Mouse (Mus musculus) forebrain, embryonic 15.5 days (tissue): ENCODE data around the gene Selenon. TPM values are rescaled to one million over a fixed set of nuclear protein-coding genes. Genes with fewer than 3 reads are reported as not detected.
A peak's percentile ranks its signal among the peaks of the same experiment; 100 is the strongest.

Experiments used
- ATAC-seq: fragments of 200-750 bp; cut with Nextera tagmentation; replicated peaks from 2 replicates; pipeline ENCODE4 v1.8.0; 2017; ENCODE audit warnings: mild to moderate bottlenecking, moderate TSS enrichment, moderate library complexity
- H3K27ac ChIP-seq: fragments of 300-500 bp; sonication (generic); replicated peaks from 2 replicates; pipeline ENCODE4 v1.5.1; 2015; ENCODE audit warnings: mild to moderate bottlenecking, inconsistent platforms
- H3K27me3 ChIP-seq: fragments of 300-500 bp; sonication (generic); 2 replicates; pipeline ENCODE4 v1.6.1; 2015; ENCODE audit warnings: inconsistent platforms
- H3K36me3 ChIP-seq: fragments of 300-500 bp; sonication (generic); 2 replicates; pipeline ENCODE4 v1.6.1; 2015; ENCODE audit warnings: mild to moderate bottlenecking, inconsistent platforms
- H3K4me1 ChIP-seq: fragments of 300-500 bp; sonication (generic); 2 replicates; pipeline ENCODE4 v1.6.1; 2015; ENCODE audit warnings: inconsistent platforms
- H3K4me2 ChIP-seq: fragments of 300-500 bp; sonication (generic); replicated peaks from 2 replicates; pipeline ENCODE4 v1.6.1; 2015; ENCODE audit warnings: mild to moderate bottlenecking, inconsistent platforms
- H3K4me3 ChIP-seq: fragments of 300-500 bp; sonication (generic); 2 replicates; pipeline ENCODE4 v1.5.1; 2015; ENCODE audit warnings: mild to moderate bottlenecking, inconsistent platforms
- H3K9ac ChIP-seq: fragments of 300-500 bp; sonication (generic); replicated peaks from 2 replicates; pipeline ENCODE4 v1.6.1; 2015; ENCODE audit warnings: mild to moderate bottlenecking, inconsistent platforms
- H3K9me3 ChIP-seq: fragments of 300-500 bp; sonication (generic); 2 replicates; pipeline ENCODE4 v1.6.1; 2016; ENCODE audit warnings: inconsistent platforms
- WGBS: fragments of 180-500 bp; shearing (Covaris S2); methylation state at CpG from one replicate; pipeline ENCODE4 v1.1.7; 2015; ENCODE audit warnings: mixed read lengths; 5-methylcytosine and 5-hydroxymethylcytosine counted together
- polyA plus RNA-seq: library from polyadenylated mRNA; unstranded; fragments of >200 nt; fragmentation: Nextera tagmentation; extraction: Ambion mirVana; gene quantifications from 2 replicates; pipeline ENCODE4 v1.2.1, GENCODE M21; 2015

Gene Selenon
- polyA plus RNA-seq, 1 experiment from 2014 or later: 11.8 TPM

DNA sequence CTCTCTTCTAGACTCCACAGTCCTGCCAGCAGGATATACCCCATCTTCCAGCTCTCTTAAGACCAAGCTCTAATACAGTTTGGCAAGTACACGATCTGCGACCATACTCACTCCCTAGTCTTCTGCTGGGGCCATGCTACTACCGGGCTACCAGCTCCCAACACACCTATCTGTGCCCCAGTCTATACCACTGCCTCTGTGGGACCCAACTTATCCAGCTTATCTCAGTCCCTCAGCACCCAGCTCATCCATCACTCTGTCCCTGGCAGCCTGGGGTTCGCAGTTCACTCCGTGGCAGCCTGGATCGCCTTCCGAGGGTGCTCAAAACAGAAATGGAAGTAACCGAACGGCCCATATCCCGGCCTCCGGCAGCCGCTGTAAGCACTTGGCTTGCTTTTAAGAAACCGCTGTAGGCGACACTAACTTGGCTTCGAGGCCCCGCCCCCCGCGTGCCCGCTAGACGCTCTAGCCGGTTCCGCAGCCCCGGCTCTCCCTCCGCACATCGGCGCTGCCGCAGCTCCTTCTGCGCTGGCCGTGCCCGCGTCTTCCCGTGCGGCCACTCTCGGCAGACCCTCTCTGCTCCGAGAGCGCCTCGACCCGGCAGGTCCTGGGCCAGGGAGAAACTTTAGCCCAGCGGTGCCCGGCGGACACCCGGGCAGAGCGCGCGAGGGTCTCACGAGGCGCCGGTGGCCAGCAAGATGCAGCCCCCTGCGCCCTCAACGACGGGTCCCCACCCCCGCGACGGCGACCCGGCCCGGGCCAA is 17.7 kb downstream of the Selenon start:
- no peak; the same call in none of the 2 replicates for ATAC-seq
- Histone ChIP-seq H3K4me3 (peak overlapping the region; percentile 95), H3K9ac (peak overlapping the region; percentile 78), H3K9me3 (no peaks in the 10 kb centered on the region), H3K4me1 (peaks cover 28% of the 10 kb centered on the region), H3K36me3 (peaks cover 25% of the 10 kb centered on the region), H3K4me2 (peak overlapping the region; percentile 91), H3K27me3 (no peaks in the 10 kb centered on the region), H3K27ac (peak overlapping the region; percentile 86)
- WGBS: under 1% methylated on average over 57 of the region's 57 CpGs

DNA sequence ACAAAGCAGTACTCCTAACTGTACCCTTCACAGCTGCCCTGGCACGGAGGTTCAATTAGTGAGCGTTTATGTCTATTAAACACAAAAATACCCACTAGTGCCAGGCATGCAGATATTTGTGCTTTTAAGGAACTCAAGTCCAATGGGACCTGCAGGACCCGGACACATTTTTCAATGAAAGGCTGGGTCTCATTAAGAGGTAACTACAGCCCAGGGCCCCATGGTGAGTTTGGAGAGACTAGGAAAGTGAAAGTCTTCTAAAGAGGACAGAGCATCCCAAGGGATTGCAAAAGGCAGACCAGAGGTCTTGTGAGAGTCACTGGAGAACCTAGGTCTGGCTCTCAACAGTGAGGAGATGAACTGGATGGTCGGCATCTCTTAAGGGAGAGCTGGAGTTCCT is 18.5 kb downstream of the Selenon start:
- 88% methylated on average over 4 of the region's 4 CpGs for WGBS
- Histone ChIP-seq H3K4me2 (peak overlapping the region; percentile 91; the same call in 1 of the 2 replicates), H3K27me3 (no peaks in the 10 kb centered on the region), H3K36me3 (peaks cover 27% of the 10 kb centered on the region), H3K9ac (no peak overlapping the region), H3K4me1 (peaks cover 23% of the 10 kb centered on the region), H3K9me3 (no peaks in the 10 kb centered on the region), H3K4me3 (no peak overlapping the region), H3K27ac (no peak overlapping the region)
- ATAC-seq: no peak

DNA sequence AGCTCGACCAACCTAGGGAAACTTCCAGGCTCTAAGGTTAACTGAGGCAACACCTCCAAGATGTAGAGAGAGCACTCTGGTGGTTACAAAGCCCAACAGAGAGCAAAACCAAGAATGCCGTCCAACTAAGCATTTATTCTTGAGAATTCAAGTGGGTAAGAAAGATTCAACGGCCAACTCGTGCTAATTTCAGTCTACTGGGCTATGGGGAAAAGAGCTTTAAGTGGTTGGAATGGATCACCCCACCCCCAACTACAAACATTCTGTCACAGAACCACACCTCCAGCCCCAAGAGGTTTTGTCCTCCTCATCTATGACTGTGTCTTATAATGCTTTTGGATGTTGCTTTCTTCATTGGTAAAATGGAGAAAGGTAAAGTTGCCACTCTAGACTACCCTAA is 19.0 kb downstream of the Selenon start:
- no peak overlapping the region for H3K27ac ChIP-seq

DNA sequence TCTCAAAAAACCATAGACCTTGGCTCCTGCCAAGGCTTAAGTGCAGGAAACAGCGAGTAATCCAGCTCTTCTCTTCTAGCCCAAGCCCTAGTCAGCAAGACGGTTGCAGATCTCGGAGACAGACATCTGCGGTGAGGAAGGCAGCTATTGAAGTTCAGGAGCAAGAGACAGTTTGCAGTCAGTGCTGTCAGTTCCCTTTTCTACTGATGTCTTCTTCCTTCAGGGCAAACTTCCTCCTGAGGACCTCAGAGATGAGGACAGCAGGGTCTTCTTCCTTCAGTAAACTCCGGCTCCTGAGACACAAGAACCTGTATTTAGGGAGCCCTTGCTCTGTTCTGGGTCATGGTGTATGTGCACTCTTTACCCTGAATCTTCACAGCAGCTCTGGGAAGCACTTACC is 25.7 kb downstream of the Selenon start:
- Histone ChIP-seq H3K4me2 (no peak overlapping the region), H3K4me3 (no peak overlapping the region), H3K9me3 (no peaks in the 10 kb centered on the region), H3K36me3 (peaks cover 62% of the 10 kb centered on the region), H3K27me3 (no peaks in the 10 kb centered on the region), H3K27ac (no peak overlapping the region), H3K4me1 (no peaks in the 10 kb centered on the region), H3K9ac (no peak overlapping the region)
- ATAC-seq: no peak
- 52% methylated on average over 5 of the region's 5 CpGs for WGBS

More for the DNA sequence above, 19.0 kb downstream of the Selenon start:
- no peak overlapping the region for H3K4me2 ChIP-seq
- ATAC-seq: no peak
- H3K27me3 ChIP-seq: no peaks in the 10 kb centered on the region
- no peak overlapping the region for H3K4me3 ChIP-seq
- 89% methylated on average over 4 of the region's 4 CpGs for WGBS
- no peaks in the 10 kb centered on the region for H3K9me3 ChIP-seq
- no peak overlapping the region for H3K9ac ChIP-seq
- peaks cover 31% of the 10 kb centered on the region for H3K36me3 ChIP-seq
- H3K4me1 ChIP-seq: peaks cover 23% of the 10 kb centered on the region

DNA sequence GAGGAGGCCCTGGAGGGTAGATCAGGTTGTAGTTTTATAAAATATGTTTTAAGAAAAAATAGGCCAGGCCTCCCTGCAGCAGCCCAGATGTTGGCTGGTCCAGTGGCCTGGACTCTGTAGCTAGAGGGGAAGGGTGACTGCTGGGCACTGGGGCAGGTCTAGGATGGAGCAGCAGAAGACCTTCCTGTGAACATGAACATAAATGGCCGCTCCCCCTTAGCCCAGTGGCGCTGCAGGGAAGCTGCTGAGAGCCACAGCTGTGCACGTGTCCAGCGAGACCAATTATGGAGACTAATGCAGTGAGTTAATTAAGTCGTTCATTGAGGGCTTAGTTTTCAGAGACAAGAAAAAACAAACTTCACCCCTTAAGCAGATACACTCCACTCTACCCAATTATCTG is 26.2 kb downstream of the Selenon start:
- ATAC-seq: no peak
- H3K36me3 ChIP-seq: peaks cover 58% of the 10 kb centered on the region

DNA sequence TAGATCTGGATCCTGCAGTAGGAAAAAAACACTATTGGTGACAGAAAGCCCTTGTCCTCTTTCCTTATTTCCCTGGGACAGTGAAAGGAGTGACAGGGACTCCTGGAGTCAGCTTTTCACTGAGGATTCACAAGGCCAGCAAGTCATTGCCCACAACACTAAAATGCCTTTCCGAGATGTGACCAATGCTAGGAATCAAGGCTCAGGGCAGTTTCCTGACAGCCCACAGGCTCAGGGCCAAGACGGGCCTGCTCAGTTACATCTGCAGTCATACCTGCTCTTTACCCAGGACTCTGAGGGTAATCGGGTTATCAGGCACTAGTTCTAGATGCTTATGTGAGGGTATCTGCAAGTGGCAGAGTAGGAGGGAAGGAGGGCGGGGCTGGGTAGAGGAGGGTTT is 28.5 kb downstream of the Selenon start:
- no peak overlapping the region for H3K27ac ChIP-seq
- no peaks in the 10 kb centered on the region for H3K27me3 ChIP-seq
- no peak for ATAC-seq
- peaks cover 39% of the 10 kb centered on the region for H3K36me3 ChIP-seq
- H3K4me1 ChIP-seq: no peaks in the 10 kb centered on the region
- H3K4me3 ChIP-seq: no peak overlapping the region
- H3K4me2 ChIP-seq: no peak overlapping the region
- no peak overlapping the region for H3K9ac ChIP-seq
- H3K9me3 ChIP-seq: no peaks in the 10 kb centered on the region
- WGBS: 89% methylated on average over 4 of the region's 4 CpGs

More for the DNA sequence above, 26.2 kb downstream of the Selenon start:
- H3K4me1 ChIP-seq: no peaks in the 10 kb centered on the region
- no peaks in the 10 kb centered on the region for H3K27me3 ChIP-seq
- H3K9me3 ChIP-seq: no peaks in the 10 kb centered on the region
- H3K27ac ChIP-seq: no peak overlapping the region
- WGBS: 24% methylated on average over 5 of the region's 5 CpGs
- no peak overlapping the region for H3K4me3 ChIP-seq
- no peak overlapping the region for H3K9ac ChIP-seq
- H3K4me2 ChIP-seq: no peak overlapping the region

DNA sequence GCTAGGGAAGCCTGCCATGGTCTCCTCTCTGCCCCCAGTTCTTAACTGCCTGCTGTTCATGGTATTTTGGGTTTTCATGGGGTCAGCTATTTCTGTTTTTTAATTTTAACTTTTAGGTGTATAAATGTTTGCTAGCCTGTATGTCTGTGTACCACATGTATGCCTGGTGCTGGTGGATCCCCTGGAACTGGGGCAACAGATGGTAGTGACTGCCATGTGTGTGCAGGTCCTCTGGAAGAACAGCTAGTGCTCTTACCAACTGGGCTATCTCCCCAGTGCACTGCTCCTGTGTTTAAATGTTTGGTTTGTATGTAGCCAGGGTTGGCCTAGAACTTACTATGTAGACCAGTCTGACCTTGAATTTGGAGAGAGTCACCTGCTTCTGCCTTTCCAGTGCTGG is 32.7 kb downstream of the Selenon start:
- H3K27me3 ChIP-seq: no peaks in the 10 kb centered on the region
- no peaks in the 10 kb centered on the region for H3K9me3 ChIP-seq
- no peak overlapping the region for H3K9ac ChIP-seq
- H3K4me2 ChIP-seq: no peak overlapping the region
- H3K36me3 ChIP-seq: no peaks in the 10 kb centered on the region
- ATAC-seq: no peak
- no peaks in the 10 kb centered on the region for H3K4me1 ChIP-seq
- no peak overlapping the region for H3K27ac ChIP-seq
- H3K4me3 ChIP-seq: no peak overlapping the region

DNA sequence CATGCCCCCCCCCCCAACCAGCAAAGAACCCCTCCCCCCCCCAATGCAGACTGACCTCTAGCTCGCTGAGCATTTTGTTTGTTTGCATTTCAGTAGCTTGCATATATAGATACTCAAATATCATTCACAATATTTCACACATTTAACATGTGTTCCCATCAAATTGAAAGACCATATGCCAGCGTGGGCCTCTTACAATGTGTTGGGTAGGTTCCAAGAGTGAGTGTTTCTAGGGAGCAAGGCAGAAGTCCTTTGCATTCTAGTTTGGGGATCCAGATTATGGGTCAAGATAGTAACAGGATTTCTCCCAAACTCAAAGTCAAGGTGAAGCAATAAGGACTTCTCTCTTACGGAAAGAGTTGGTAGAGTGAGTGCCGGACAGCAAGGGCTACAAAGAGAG is 33.4 kb downstream of the Selenon start:
- H3K4me1 ChIP-seq: no peaks in the 10 kb centered on the region
- no peak overlapping the region for H3K4me3 ChIP-seq
- no peak overlapping the region for H3K4me2 ChIP-seq
- H3K9me3 ChIP-seq: no peaks in the 10 kb centered on the region
- ATAC-seq: no peak
- no peaks in the 10 kb centered on the region for H3K36me3 ChIP-seq
- 83% methylated on average over 4 of the region's 4 CpGs for WGBS
- no peaks in the 10 kb centered on the region for H3K27me3 ChIP-seq
- H3K9ac ChIP-seq: no peak overlapping the region
- no peak overlapping the region for H3K27ac ChIP-seq

DNA sequence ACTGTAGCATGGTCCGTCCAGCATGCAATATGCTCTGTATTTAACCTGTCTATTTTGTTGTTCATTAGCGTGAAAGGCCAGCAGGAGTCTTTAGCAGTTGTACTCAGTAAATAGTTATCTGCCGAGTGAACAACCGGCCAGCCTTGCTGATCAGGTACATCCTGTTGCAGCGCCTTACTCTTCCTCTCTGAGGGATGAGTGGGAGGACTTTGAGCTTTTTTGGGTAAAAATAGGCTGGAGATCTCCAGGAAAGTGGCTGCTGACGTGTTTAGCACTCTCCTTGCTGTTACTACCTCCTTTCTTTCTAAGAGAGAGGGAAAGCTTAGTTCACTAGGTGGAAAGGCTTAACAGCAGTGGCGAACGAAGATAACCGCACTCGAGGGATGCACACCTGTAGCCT is 34.2 kb downstream of the Selenon start:
- Histone ChIP-seq H3K4me2 (no peak overlapping the region), H3K4me3 (no peak overlapping the region), H3K36me3 (no peaks in the 10 kb centered on the region), H3K27ac (no peak overlapping the region), H3K27me3 (no peaks in the 10 kb centered on the region), H3K9ac (no peak overlapping the region), H3K9me3 (no peaks in the 10 kb centered on the region), H3K4me1 (peaks cover 2% of the 10 kb centered on the region; the same call in 1 of the 2 replicates)
- WGBS: 85% methylated on average over 10 of the region's 10 CpGs
- ATAC-seq: no peak

DNA sequence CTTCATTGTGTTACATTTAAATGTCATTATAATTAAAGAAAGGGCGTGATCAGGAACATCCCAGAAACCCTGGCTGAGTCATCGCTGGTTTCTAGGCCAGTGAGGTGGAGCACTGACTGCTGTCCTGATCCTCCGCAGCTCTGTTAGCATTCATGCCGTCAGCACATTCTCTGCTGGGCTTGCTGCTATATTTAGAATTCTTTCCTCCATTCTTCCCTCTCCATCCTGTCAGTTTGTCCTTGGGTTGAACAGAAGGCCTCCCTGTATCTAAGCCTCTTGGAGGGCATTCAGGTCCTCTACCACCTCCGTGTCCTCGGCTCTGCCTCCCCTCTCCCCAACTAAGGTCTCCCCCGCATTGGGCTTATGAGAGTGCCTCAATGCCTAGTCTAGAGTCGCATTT is 35.0 kb downstream of the Selenon start:
- Histone ChIP-seq H3K4me2 (no peak overlapping the region), H3K9ac (no peak overlapping the region), H3K27ac (no peak overlapping the region), H3K4me1 (peaks cover 5% of the 10 kb centered on the region; the same call in 1 of the 2 replicates), H3K36me3 (no peaks in the 10 kb centered on the region), H3K4me3 (no peak overlapping the region), H3K27me3 (no peaks in the 10 kb centered on the region), H3K9me3 (no peaks in the 10 kb centered on the region)
- ATAC-seq: no peak
- 79% methylated on average over 8 of the region's 8 CpGs for WGBS

DNA sequence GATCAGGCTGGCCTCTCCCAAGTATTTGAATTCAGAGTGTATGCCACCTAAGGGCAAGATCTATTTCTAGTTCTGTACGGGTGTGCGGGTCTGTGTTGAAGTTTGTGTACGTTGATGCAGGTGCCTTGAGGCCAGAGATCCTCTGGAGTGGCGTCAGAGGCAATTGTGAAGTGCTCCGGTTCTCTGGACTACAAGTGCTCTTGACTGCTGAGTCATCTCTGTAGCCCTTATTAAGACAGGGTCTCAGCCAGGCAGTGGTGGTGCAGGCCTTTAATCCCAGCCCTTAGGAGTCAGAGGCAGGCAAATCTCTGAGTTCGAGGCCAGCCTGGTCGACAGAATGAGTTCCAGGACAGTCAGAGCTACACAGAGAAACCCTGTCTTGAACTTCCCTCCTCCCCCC is 36.4 kb downstream of the Selenon start:
- ATAC-seq: no peak
- Histone ChIP-seq H3K9me3 (no peaks in the 10 kb centered on the region), H3K27me3 (no peaks in the 10 kb centered on the region), H3K36me3 (no peaks in the 10 kb centered on the region), H3K9ac (no peak overlapping the region), H3K4me3 (no peak overlapping the region), H3K4me2 (no peak overlapping the region), H3K4me1 (peaks cover 17% of the 10 kb centered on the region), H3K27ac (no peak overlapping the region)
- WGBS: 78% methylated on average over 7 of the region's 7 CpGs

DNA sequence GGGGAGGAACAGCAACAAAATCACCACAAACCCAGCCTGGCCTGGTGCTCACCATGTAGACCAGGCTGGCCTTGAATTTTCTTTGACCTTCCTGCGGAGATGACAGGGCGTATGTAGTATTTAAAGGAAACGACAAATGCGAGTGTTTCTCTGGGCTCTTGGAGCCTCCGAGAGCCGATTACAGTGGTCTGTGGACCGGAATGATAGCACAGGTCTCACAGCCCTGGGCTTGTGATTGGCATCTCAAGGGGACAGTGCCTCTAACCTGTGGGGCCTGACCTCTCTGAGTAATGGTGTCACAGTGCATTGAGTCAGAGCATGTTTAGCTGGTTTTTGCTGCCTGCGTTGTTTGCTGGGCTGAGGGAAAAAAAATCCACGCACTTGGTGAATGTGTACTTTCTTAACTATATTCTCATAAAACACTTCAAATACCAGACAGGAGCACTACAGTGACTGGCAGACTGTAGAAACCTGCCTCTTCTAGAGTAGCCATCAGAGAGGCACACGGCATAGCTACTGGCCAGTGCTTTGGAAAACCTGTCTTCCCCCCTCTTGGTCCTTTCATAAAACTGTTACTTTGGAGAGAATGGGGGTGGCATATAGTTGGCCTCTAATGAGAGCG is 37.5 kb downstream of the Selenon start:
- no peaks in the 10 kb centered on the region for H3K27me3 ChIP-seq
- H3K9me3 ChIP-seq: no peaks in the 10 kb centered on the region
- H3K4me2 ChIP-seq: no peak overlapping the region
- H3K36me3 ChIP-seq: no peaks in the 10 kb centered on the region
- no peak overlapping the region for H3K4me3 ChIP-seq
- ATAC-seq: no peak
- WGBS: 92% methylated on average over 11 of the region's 11 CpGs
- no peak overlapping the region for H3K27ac ChIP-seq
- H3K4me1 ChIP-seq: peaks cover 17% of the 10 kb centered on the region
- no peak overlapping the region for H3K9ac ChIP-seq
